Mouse (Mus musculus) heart, postnatal 0 days (tissue): Measurements from ENCODE around the gene Atxn7l2. TPM values are rescaled to one million over a fixed set of nuclear protein-coding genes. Genes with fewer than 3 reads are reported as not detected.

Experiments
- ATAC-seq: fragments of 200-750 bp; cut with Nextera tagmentation; 2 replicates; pipeline ENCODE4 v1.8.0; 2017; ENCODE audit warnings: low read depth, moderate number of reproducible peaks, moderate library complexity; ENCODE audit not compliant: insufficient read depth
- DNase-seq: peaks from one replicate; pipeline ENCODE4 v3.0.0-alpha.2; 2016; ENCODE audit warnings: low spot score
- H3K27ac ChIP-seq: fragments of 300-500 bp; sonication (generic); 2 replicates; pipeline ENCODE4 v1.5.1; 2014; ENCODE audit warnings: low read depth, mild to moderate bottlenecking
- H3K27me3 ChIP-seq: fragments of 300-500 bp; sonication (generic); 2 replicates; pipeline ENCODE4 v1.6.1; 2014; ENCODE audit warnings: low read length, mixed read lengths; ENCODE audit not compliant: control insufficient read depth, insufficient read depth
- H3K36me3 ChIP-seq: fragments of 300-500 bp; sonication (generic); replicated peaks from 2 replicates; pipeline ENCODE4 v1.6.1; 2014; ENCODE audit warnings: low read length, mixed read lengths; ENCODE audit not compliant: control insufficient read depth, insufficient read depth
- H3K4me1 ChIP-seq: fragments of 300-500 bp; sonication (generic); 2 replicates; pipeline ENCODE4 v1.6.1; 2014; ENCODE audit warnings: antibody characterized with exemption; ENCODE audit not compliant: control insufficient read depth, insufficient read depth
- H3K4me2 ChIP-seq: fragments of 300-500 bp; sonication (generic); 2 replicates; pipeline ENCODE4 v1.6.1; 2014; ENCODE audit warnings: low read depth, mild to moderate bottlenecking, low read length, moderate library complexity
- H3K4me3 ChIP-seq: fragments of 300-500 bp; sonication (generic); 2 replicates; pipeline ENCODE4 v1.5.1; 2014; ENCODE audit warnings: low read depth, low read length
- H3K9ac ChIP-seq: fragments of 300-500 bp; sonication (generic); replicated peaks from 2 replicates; pipeline ENCODE4 v1.6.1; 2014; ENCODE audit warnings: low read depth, low read length, mixed read lengths
- H3K9me3 ChIP-seq: fragments of 300-500 bp; sonication (generic); replicated peaks from 2 replicates; pipeline ENCODE4 v1.6.1; 2016; ENCODE audit warnings: low read length; ENCODE audit not compliant: control insufficient read depth
- CTCF ChIP-seq: IDR thresholded peaks from 2 replicates; pipeline ENCODE4 v1.5.1; 2016; ENCODE audit warnings: antibody characterized with exemption, control low read depth, low read depth
- EP300 ChIP-seq: IDR thresholded peaks from 2 replicates; pipeline ENCODE4 v1.6.1; 2016; ENCODE audit warnings: antibody characterized with exemption, low read depth
- WGBS: fragments of 180-500 bp; shearing (Covaris S2); extraction: QIAGEN DNeasy Blood & Tissue Kit; methylation state at CpG from one replicate; pipeline ENCODE4 v1.1.7; 2014; 5-methylcytosine and 5-hydroxymethylcytosine counted together
- polyA plus RNA-seq: library from polyadenylated mRNA; unstranded; fragments of >200 nt; fragmentation: Nextera tagmentation; extraction: Ambion mirVana; gene quantifications from 2 replicates; pipeline ENCODE4 v1.2.1, GENCODE M21; 2015
- total RNA-seq: library from RNA; depleted of rRNA; stranded (reverse); fragments of >200 nt; gene quantifications from 2 replicates; pipeline ENCODE4 v1.2.3, GENCODE M21; 2014; ENCODE audit warnings: low replicate concordance; rRNA removed

Gene Atxn7l2
- 3.1 and 6.0 TPM in 2 replicates for total RNA-seq
- polyA plus RNA-seq, result 4.1 and 4.3 TPM in 2 replicates

DNA sequence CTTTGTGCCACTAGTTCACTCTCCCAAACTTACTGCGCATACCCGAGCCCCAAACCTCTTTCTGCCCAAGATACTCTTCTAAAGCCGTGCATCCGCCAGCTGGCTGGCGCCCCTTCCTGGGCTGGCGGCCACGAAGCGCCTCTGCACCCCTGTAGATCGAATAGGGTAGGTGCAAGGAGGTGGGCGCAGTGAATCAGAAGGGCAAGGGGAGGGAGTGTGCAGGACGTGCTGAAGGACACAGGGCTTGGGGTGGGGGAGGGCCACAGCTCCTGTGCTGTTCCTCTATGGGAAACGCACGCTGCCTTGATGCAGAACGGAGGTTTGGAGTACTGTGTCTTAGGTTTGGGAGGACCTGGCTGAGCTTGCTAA lies at the start of gene Atxn7l2:
Gene Atxn7l2, minus strand, starts transcription at position 164 of the 369 bp plus-strand sequence.
- 2% methylated on average over 14 of the region's 14 CpGs for WGBS
- peak within 1 kb of the TSS; percentile 91 for H3K27ac ChIP-seq
- H3K36me3 ChIP-seq, result peaks cover 18% of the 10 kb centered on the region
- ATAC-seq (peak; percentile 67), DNase-seq (peak; percentile 57)
- H3K4me1 ChIP-seq, result peaks cover 13% of the 10 kb centered on the region
- peak within 1 kb of the TSS; percentile 95 for H3K4me2 ChIP-seq
- H3K9ac ChIP-seq, result peak within 1 kb of the TSS; percentile 75
- no peak for TF ChIP-seq EP300
- peak; percentile 30; the same call in 1 of the 2 replicates for TF ChIP-seq CTCF
- peak within 1 kb of the TSS; percentile 84 for H3K4me3 ChIP-seq
- no peaks in the 10 kb centered on the region for H3K9me3 ChIP-seq
- H3K27me3 ChIP-seq, result peaks cover 5% of the 10 kb centered on the region; the same call in 1 of the 2 replicates

DNA sequence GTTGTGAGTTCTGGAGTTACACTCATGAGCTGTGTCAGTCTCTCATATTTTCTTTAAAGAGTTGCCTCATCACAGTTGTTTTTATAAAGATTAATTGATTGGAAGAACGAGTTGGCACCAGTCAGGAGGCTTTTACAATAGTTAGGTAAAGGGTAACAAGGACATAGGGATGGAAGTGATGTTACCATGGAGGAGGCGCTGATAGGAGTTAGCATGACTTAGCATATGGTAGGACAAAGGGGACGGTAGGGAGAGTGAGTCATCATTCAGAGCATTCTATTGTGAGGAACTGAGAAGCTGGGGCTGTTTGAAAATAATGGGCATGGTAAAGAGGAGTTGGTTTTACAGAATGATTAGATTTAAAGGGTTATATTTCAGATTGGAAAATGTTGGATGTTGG lies 48.6 kb upstream of the Atxn7l2 start:
- Histone ChIP-seq H3K4me1 (peaks cover 5% of the 10 kb centered on the region; the same call in 1 of the 2 replicates), H3K27ac (no peak overlapping the region), H3K27me3 (no peaks in the 10 kb centered on the region), H3K9me3 (no peaks in the 10 kb centered on the region), H3K36me3 (peaks cover 20% of the 10 kb centered on the region), H3K4me3 (no peak overlapping the region), H3K4me2 (no peak overlapping the region), H3K9ac (no peak overlapping the region)
- DNase-seq (no peak), ATAC-seq (no peak)
- 56% methylated on average over 3 of the region's 3 CpGs for WGBS
- no peak for TF ChIP-seq CTCF
- no peak for TF ChIP-seq EP300

DNA sequence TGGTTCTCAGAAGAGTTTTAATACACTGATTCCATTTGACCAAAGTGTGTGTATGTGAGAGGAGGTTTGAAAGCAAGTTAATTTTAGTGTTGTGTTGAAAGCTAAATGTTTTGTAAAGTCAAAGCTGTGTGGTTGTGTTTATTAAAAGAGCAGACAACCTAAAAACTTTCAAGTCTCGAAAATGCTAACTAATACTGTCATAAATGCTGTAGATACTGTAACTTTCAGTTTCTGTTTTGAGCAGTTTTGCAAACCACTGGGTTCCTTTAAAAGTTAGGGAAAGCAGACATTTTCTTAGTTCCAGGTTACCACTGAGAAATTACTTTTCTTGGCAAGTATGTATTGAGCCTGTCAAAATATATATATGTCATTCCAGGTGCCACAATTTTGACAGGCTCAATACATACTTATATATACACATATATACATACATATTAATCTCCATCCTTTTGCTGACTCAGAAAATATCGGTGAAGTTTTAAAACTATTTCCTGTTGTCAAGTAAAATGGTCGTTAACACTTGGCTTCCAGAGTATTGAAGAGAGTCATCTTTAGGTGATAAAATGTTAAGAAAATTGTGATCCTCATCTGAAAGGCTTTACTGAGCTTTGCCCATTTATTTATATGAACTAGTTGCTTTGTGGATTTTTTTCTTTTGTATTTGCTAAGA lies 47.2 kb upstream of the Atxn7l2 start:
- Histone ChIP-seq H3K4me2 (peak overlapping the region; percentile 83), H3K27me3 (no peaks in the 10 kb centered on the region), H3K4me3 (peak overlapping the region; percentile 75), H3K27ac (no peak overlapping the region), H3K4me1 (peaks cover 5% of the 10 kb centered on the region; the same call in 1 of the 2 replicates), H3K9me3 (no peaks in the 10 kb centered on the region), H3K36me3 (peaks cover 10% of the 10 kb centered on the region), H3K9ac (peak overlapping the region; percentile 77)
- WGBS, result 45% methylated on average over 3 of the region's 3 CpGs
- ATAC-seq (no peak), DNase-seq (no peak)
- TF ChIP-seq CTCF (no peak), EP300 (no peak)

DNA sequence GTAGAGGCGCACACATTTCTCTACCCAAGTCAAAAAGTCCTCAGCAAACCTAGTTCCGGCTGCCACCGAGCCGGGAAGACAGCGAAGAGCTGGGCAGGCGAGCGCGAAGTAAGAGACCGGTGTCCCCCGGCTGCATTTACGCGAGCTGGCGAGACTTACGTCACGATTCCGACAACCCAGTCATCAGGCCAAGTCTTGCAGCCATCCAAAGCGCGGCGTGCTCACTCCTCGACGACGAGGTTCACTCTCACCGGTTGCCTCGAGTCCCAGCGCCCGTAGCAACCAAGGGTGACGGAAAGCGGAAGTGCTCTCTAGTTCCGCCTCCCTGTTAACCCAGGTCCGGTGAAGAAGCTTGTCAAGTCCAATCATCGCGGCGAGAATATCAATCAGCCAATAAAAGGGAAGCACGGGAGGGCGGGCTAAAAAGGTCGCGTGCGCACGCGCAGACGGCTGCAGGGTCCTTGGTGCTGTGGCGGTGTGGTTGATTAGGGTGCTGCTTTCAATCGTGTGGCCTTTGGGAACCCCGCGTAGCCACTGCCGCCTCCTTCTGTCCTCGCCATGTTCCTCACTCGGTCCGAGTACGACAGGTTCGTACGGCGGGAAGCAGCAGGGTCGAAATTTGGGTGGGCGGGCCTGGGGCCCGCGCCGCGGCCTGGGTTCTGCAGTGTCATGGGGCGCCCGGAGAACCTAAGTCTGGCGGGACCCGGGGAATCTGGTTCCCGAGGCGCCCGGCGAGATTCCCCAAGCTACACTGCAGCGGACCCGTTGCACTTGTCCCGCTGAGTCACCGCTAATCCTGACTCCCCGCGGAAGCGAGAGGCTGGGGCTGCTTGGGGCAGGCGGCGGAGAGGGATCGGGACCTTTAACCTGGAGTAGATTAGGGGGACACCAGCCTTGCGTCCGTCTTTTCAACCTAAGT lies 46.2 kb upstream of the Atxn7l2 start, which contains the start of gene Psma5:
Gene Psma5, plus strand, starts transcription at position 208 of the 919 bp plus-strand sequence.
- WGBS, result under 1% methylated on average over 76 of the region's 79 CpGs
- TF ChIP-seq EP300, result no peak
- TF ChIP-seq CTCF, result no peak
- Histone ChIP-seq H3K9me3 (no peaks in the 10 kb centered on the region), H3K27ac (peak within 1 kb of the TSS; percentile 49), H3K36me3 (peaks cover 3% of the 10 kb centered on the region; the same call in 1 of the 2 replicates), H3K27me3 (no peaks in the 10 kb centered on the region), H3K4me2 (peak within 1 kb of the TSS; percentile 83), H3K9ac (peak within 1 kb of the TSS; percentile 77), H3K4me3 (peak within 1 kb of the TSS; percentile 75), H3K4me1 (peaks cover 5% of the 10 kb centered on the region; the same call in 1 of the 2 replicates)
- peak; percentile 99 for DNase-seq
- peak; percentile 100 for ATAC-seq

DNA sequence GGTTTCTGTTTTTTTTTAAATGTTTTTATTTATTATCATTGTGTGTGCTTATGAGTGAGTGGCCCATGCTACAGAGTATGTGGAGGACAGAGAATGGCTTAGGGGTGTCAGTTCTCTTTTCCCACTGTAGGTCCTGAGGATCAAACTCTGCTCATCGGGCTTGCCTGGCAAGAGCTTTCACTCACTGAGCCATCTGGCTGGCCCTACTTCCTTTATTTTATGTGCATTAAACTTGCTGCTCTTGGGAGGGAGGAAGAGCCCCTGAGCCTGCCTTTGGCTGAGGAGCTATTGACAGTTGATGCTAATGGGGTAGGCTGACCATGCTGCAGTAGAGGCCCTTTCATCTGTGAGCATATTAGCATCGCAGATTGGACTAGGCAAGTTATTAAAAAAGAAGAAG lies 36.1 kb upstream of the Atxn7l2 start:
- Histone ChIP-seq H3K9ac (no peak overlapping the region), H3K4me3 (no peak overlapping the region), H3K27me3 (no peaks in the 10 kb centered on the region), H3K4me2 (no peak overlapping the region), H3K27ac (no peak overlapping the region), H3K36me3 (no peaks in the 10 kb centered on the region), H3K9me3 (no peaks in the 10 kb centered on the region), H3K4me1 (no peaks in the 10 kb centered on the region)
- no peak for DNase-seq
- ATAC-seq, result no peak
- WGBS, result 69% methylated on average over 2 of the region's 2 CpGs
- TF ChIP-seq EP300, result no peak
- no peak for TF ChIP-seq CTCF
